Mouse (Mus musculus): ENCODE results near the gene Fes. TPM values are rescaled to one million over a fixed set of nuclear protein-coding genes. Genes with fewer than 3 reads are reported as not detected.

Gene Fes
- polyA plus RNA-seq, 1 experiment from 2014 or later: 3.2 TPM

DNA sequence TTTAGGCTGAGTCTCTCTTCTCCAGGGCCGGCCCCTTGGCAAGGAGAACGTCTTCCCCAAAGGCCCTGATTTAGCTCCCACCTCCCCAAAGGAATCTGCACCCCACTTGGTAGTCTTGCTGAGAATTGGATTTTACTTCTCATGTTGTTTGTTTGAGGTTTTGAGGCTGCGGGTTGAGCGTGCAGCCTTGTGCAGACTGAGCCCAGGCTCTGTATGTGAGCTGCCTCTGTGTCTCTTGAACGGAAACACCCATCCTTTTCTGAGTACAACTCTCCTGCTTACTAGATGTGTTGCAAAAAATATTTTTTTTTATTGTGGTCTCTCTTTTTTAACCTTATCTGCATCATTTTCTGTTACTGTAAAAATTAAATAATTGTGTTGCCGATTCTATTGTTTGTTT lies 33.8 kb upstream of the Fes start:
- Histone ChIP-seq H3K4me3 (replicated peaks; ENCODE audit: low read depth, low read length) (no peak overlapping the region), H3K36me3 (ENCODE audit: control insufficient read depth, insufficient read depth, low read length) (no peaks in the 10 kb centered on the region), H3K9ac (replicated peaks; ENCODE audit: low read length) (no peak overlapping the region), H3K9me3 (ENCODE audit: control insufficient read depth, low read length) (no peaks in the 10 kb centered on the region), H3K27ac (replicated peaks; ENCODE audit: low read depth, low read length) (no peak overlapping the region), H3K4me2 (ENCODE audit: low read length) (no peak overlapping the region), H3K4me1 (ENCODE audit: control insufficient read depth, insufficient read depth, low read length) (no peaks in the 10 kb centered on the region), H3K27me3 (ENCODE audit: control insufficient read depth, insufficient read depth, low read length) (no peaks in the 10 kb centered on the region)
- DNase-seq (no peak), ATAC-seq (ENCODE audit: low FRiP score, low TSS enrichment) (no peak)
- 91% methylated on average over 6 of the region's 6 CpGs for WGBS

DNA sequence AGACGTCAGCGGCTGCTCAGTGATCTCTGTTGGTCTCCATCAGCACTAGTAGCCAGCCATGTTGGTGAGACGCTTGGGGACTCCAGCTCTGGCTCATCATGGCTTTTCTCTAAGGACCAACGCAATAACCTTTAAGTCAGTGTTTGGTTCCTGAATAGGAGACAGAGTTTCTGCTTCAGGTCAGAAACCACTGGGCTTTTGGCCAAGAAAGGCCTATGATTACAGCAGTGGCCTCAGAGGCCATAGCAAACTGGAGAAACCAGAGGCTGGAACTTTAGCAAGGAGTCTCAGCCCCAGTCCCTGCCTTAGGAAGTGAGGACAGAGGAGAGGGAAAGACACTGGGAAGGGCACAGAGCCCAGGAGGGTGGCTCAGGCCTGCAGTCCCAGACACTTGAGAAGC lies 32.8 kb upstream of the Fes start:
- H3K4me3 ChIP-seq (replicated peaks; ENCODE audit: low read depth, low read length): no peak overlapping the region
- no peaks in the 10 kb centered on the region for H3K27me3 ChIP-seq (ENCODE audit: control insufficient read depth, insufficient read depth, low read length)
- WGBS: 89% methylated on average over 4 of the region's 4 CpGs
- H3K27ac ChIP-seq (replicated peaks; ENCODE audit: low read depth, low read length): no peak overlapping the region
- no peak overlapping the region for H3K4me2 ChIP-seq (ENCODE audit: low read length)
- DNase-seq (no peak), ATAC-seq (ENCODE audit: low FRiP score, low TSS enrichment) (no peak)
- H3K4me1 ChIP-seq (ENCODE audit: control insufficient read depth, insufficient read depth, low read length): no peaks in the 10 kb centered on the region
- no peaks in the 10 kb centered on the region for H3K9me3 ChIP-seq (ENCODE audit: control insufficient read depth, low read length)
- no peaks in the 10 kb centered on the region for H3K36me3 ChIP-seq (ENCODE audit: control insufficient read depth, insufficient read depth, low read length)
- H3K9ac ChIP-seq (replicated peaks; ENCODE audit: low read length): no peak overlapping the region

DNA sequence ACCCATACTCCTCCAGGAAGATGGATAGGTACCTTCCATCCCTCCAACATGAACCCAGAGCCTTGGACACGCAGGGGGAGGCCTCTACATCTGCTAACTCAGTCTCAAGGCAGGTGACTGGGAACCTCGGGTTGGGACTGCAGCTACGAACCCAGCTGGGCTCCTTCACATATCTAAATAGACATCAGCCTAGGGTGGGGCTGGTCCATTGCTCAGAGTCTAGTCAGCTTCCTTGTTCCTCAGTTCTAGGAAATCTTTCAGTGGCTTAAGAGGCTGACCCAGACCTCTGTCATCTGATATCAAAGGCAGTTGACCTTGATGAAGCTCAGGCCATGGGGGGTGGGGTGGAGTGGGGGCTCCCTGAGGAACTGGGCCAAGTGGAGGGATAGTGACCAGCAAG lies 31.5 kb upstream of the Fes start:
- no peaks in the 10 kb centered on the region for H3K9me3 ChIP-seq (ENCODE audit: control insufficient read depth, low read length)
- H3K4me1 ChIP-seq (ENCODE audit: control insufficient read depth, insufficient read depth, low read length): no peaks in the 10 kb centered on the region
- no peak overlapping the region for H3K9ac ChIP-seq (replicated peaks; ENCODE audit: low read length)
- no peak for DNase-seq
- ATAC-seq (ENCODE audit: low FRiP score, low TSS enrichment): no peak
- 68% methylated on average over 3 of the region's 3 CpGs for WGBS
- H3K4me3 ChIP-seq (replicated peaks; ENCODE audit: low read depth, low read length): no peak overlapping the region
- no peak overlapping the region for H3K4me2 ChIP-seq (ENCODE audit: low read length)
- no peak overlapping the region for H3K27ac ChIP-seq (replicated peaks; ENCODE audit: low read depth, low read length)
- H3K27me3 ChIP-seq (ENCODE audit: control insufficient read depth, insufficient read depth, low read length): no peaks in the 10 kb centered on the region
- H3K36me3 ChIP-seq (ENCODE audit: control insufficient read depth, insufficient read depth, low read length): no peaks in the 10 kb centered on the region

DNA sequence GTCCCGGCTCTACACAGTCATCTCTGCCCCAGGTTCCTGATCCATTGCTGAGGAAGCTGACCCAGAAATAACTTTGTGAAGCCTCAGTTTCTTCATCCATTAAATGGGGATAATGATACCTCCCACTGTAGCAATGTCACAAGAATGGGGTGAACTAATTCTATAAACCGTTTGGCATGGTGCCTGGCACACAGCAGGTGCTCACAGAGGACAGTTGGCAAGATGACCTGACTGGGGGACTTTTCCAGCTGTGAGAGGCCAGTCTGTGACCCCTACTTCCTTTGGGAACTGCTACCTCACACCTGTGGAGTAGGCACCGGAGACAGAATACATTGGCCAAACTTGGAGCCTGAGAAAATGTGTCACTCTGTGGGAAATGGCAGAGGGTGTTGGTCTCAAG lies 30.3 kb upstream of the Fes start:
- H3K27ac ChIP-seq (replicated peaks; ENCODE audit: low read depth, low read length): no peak overlapping the region
- no peak for ATAC-seq (ENCODE audit: low FRiP score, low TSS enrichment)
- no peaks in the 10 kb centered on the region for H3K27me3 ChIP-seq (ENCODE audit: control insufficient read depth, insufficient read depth, low read length)
- H3K36me3 ChIP-seq (ENCODE audit: control insufficient read depth, insufficient read depth, low read length): no peaks in the 10 kb centered on the region
- H3K9ac ChIP-seq (replicated peaks; ENCODE audit: low read length): no peak overlapping the region
- 90% methylated on average over 3 of the region's 3 CpGs for WGBS
- H3K4me3 ChIP-seq (replicated peaks; ENCODE audit: low read depth, low read length): no peak overlapping the region
- no peak overlapping the region for H3K4me2 ChIP-seq (ENCODE audit: low read length)
- H3K4me1 ChIP-seq (ENCODE audit: control insufficient read depth, insufficient read depth, low read length): no peaks in the 10 kb centered on the region
- no peak for DNase-seq
- H3K9me3 ChIP-seq (ENCODE audit: control insufficient read depth, low read length): no peaks in the 10 kb centered on the region

DNA sequence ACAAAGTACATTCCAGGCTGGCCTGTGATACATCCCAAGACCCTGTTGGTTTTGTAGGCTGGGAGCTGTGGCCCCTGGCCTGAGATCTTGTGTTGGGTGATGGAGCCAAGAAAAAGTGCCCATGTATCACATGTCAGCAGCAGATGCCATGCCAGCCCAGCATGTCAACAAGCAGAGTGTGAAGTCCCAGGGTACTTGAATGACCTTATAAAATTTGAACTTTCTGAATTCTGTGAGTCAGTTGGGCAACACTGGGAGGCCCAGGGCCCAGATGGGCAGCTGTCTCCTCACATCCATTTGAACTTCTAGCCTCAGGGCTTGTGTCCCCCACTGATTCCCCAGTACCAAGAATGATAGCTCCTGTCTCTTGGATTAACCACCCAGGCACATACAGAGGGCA lies 29.9 kb upstream of the Fes start:
- Histone ChIP-seq H3K4me3 (replicated peaks; ENCODE audit: low read depth, low read length) (no peak overlapping the region), H3K36me3 (ENCODE audit: control insufficient read depth, insufficient read depth, low read length) (no peaks in the 10 kb centered on the region), H3K4me2 (ENCODE audit: low read length) (no peak overlapping the region), H3K27me3 (ENCODE audit: control insufficient read depth, insufficient read depth, low read length) (no peaks in the 10 kb centered on the region), H3K4me1 (ENCODE audit: control insufficient read depth, insufficient read depth, low read length) (no peaks in the 10 kb centered on the region), H3K9ac (replicated peaks; ENCODE audit: low read length) (no peak overlapping the region), H3K9me3 (ENCODE audit: control insufficient read depth, low read length) (no peaks in the 10 kb centered on the region), H3K27ac (replicated peaks; ENCODE audit: low read depth, low read length) (no peak overlapping the region)
- no peak for ATAC-seq (ENCODE audit: low FRiP score, low TSS enrichment)
- no peak for DNase-seq

DNA sequence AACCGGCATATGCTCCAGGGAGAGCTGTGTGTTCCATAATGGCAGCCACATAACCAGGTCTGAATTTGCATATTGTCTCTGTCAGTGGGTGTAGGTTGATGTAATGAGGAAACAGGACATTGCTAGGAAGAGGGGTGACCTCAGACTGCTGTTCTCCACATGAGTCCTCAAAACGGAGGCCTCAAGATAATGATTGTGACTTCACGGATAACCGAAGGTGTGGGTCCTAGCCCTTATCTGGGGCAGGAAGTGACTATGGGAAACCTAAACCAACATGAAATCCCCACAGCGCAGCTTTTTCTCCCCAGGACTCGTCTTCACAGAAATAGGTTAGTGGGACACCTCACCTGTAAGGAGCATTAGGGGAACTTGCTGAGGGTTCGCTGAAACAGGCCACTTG lies 29.2 kb upstream of the Fes start:
- Histone ChIP-seq H3K4me2 (ENCODE audit: low read length) (no peak overlapping the region), H3K27ac (replicated peaks; ENCODE audit: low read depth, low read length) (no peak overlapping the region), H3K4me3 (replicated peaks; ENCODE audit: low read depth, low read length) (no peak overlapping the region), H3K4me1 (ENCODE audit: control insufficient read depth, insufficient read depth, low read length) (no peaks in the 10 kb centered on the region), H3K9ac (replicated peaks; ENCODE audit: low read length) (no peak overlapping the region), H3K36me3 (ENCODE audit: control insufficient read depth, insufficient read depth, low read length) (no peaks in the 10 kb centered on the region), H3K9me3 (ENCODE audit: control insufficient read depth, low read length) (no peaks in the 10 kb centered on the region), H3K27me3 (ENCODE audit: control insufficient read depth, insufficient read depth, low read length) (no peaks in the 10 kb centered on the region)
- ATAC-seq (ENCODE audit: low FRiP score, low TSS enrichment): no peak
- 92% methylated on average over 7 of the region's 7 CpGs for WGBS
- DNase-seq: no peak

DNA sequence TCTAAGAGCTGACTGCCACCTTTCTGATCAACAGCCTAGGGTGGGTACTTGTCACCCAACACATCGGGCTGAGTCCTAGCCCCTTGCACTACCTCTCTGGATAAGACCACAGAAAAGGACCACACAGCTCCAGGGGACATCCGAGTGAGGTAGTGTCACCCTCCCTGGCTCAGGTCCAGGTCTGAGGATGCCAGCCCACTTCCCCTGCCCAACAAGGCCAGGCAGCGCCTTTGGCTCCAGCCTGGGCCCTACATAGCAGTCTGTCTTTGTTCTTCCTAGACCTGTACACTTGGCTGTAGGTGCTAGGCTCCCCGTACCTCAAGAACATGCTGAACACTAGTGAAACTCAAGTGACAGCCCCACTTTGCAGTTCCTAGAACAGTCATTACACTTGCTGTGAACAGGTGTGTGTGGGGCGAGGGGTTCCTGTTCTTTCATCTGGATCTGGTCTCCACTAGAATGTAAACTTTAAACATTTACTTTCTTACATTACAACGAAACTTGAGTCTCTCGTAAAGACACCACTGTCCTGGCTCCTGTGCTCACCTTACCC lies 26.6 kb upstream of the Fes start:
- H3K36me3 ChIP-seq (ENCODE audit: control insufficient read depth, insufficient read depth, low read length): no peaks in the 10 kb centered on the region
- H3K4me1 ChIP-seq (ENCODE audit: control insufficient read depth, insufficient read depth, low read length): no peaks in the 10 kb centered on the region
- no peaks in the 10 kb centered on the region for H3K9me3 ChIP-seq (ENCODE audit: control insufficient read depth, low read length)
- ATAC-seq (ENCODE audit: low FRiP score, low TSS enrichment) (no peak), DNase-seq (no peak)
- H3K27ac ChIP-seq (replicated peaks; ENCODE audit: low read depth, low read length): no peak overlapping the region
- H3K27me3 ChIP-seq (ENCODE audit: control insufficient read depth, insufficient read depth, low read length): no peaks in the 10 kb centered on the region
- WGBS: 87% methylated on average over 7 of the region's 7 CpGs
- no peak overlapping the region for H3K4me3 ChIP-seq (replicated peaks; ENCODE audit: low read depth, low read length)
- H3K4me2 ChIP-seq (ENCODE audit: low read length): no peak overlapping the region
- no peak overlapping the region for H3K9ac ChIP-seq (replicated peaks; ENCODE audit: low read length)

DNA sequence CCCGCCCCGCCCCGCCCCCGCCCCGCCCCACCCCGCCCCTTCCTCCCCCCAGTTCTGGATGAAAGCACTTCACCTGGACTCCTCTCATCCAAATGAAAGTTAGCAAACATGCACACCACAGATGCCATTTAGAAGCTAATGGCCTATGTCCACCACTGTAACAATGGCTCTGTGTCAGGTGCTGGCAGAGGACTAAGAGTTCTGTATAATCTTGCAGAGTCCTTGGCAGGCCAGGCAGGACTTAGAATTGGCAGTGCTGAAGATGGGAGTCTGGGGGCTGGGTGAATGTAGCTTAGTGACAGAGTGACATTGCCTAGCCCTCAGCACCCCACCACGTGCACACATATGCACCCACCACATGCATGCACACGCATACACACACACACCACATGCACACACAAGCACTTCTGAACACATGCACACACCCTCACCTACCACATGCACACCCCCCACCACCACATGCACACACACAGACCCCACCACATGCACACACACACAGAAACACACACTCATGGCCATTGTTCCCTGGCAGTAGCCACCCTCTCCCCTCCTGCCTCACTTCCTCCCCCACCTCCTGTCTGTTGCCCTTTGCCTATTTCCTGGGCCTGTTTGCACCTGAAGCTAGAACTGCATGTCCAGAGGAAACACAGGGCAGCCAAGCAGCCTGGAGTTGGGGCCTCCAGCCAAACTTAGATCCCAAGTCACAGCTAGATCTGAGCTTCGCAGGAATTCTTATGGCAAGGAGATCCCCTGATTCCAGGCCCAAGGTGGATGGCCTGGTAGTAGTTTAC lies 26.0 kb upstream of the Fes start:
- no peak overlapping the region for H3K4me2 ChIP-seq (ENCODE audit: low read length)
- no peaks in the 10 kb centered on the region for H3K36me3 ChIP-seq (ENCODE audit: control insufficient read depth, insufficient read depth, low read length)
- no peak overlapping the region for H3K9ac ChIP-seq (replicated peaks; ENCODE audit: low read length)
- no peaks in the 10 kb centered on the region for H3K27me3 ChIP-seq (ENCODE audit: control insufficient read depth, insufficient read depth, low read length)
- no peak overlapping the region for H3K27ac ChIP-seq (replicated peaks; ENCODE audit: low read depth, low read length)
- no peaks in the 10 kb centered on the region for H3K4me1 ChIP-seq (ENCODE audit: control insufficient read depth, insufficient read depth, low read length)
- 85% methylated on average over 9 of the region's 9 CpGs for WGBS
- H3K9me3 ChIP-seq (ENCODE audit: control insufficient read depth, low read length): no peaks in the 10 kb centered on the region
- no peak overlapping the region for H3K4me3 ChIP-seq (replicated peaks; ENCODE audit: low read depth, low read length)
- DNase-seq (no peak), ATAC-seq (ENCODE audit: low FRiP score, low TSS enrichment) (no peak)

DNA sequence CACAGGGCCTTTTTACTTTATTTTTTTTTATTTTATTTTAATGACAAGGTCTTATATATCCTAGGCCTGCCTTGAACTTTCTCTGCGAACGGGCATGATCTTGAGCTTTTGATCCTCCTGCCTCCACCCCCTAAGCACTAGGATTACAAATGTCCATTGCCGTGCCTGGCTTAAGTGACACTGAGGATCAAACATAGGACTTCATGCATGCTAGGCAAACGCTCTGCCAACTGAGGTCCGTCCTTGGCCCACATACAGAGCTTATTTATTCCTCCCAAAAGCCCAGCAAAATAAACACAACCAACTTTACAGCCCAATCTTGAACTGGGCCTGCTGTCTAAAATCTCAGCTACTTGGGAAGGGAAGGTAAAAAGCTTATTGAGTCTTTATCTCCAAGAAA lies 25.0 kb upstream of the Fes start:
- WGBS: 55% methylated on average over 5 of the region's 5 CpGs
- DNase-seq: no peak
- no peak for ATAC-seq (ENCODE audit: low FRiP score, low TSS enrichment)
- no peak overlapping the region for H3K4me2 ChIP-seq (ENCODE audit: low read length)
- H3K4me3 ChIP-seq (replicated peaks; ENCODE audit: low read depth, low read length): no peak overlapping the region
- H3K27me3 ChIP-seq (ENCODE audit: control insufficient read depth, insufficient read depth, low read length): no peaks in the 10 kb centered on the region
- H3K27ac ChIP-seq (replicated peaks; ENCODE audit: low read depth, low read length): no peak overlapping the region
- no peaks in the 10 kb centered on the region for H3K9me3 ChIP-seq (ENCODE audit: control insufficient read depth, low read length)
- no peaks in the 10 kb centered on the region for H3K4me1 ChIP-seq (ENCODE audit: control insufficient read depth, insufficient read depth, low read length)
- no peaks in the 10 kb centered on the region for H3K36me3 ChIP-seq (ENCODE audit: control insufficient read depth, insufficient read depth, low read length)
- H3K9ac ChIP-seq (replicated peaks; ENCODE audit: low read length): no peak overlapping the region

Data from midbrain, embryonic 14.5 days (tissue).